Mouse (Mus musculus): ENCODE results near the gene Tmem8. TPM values are rescaled to one million over a fixed set of nuclear protein-coding genes. Genes with fewer than 3 reads are reported as not detected.

The Tmem8 gene
- polyA plus RNA-seq, 1 experiment from 2014 or later = 5.1 TPM

GRCm38 (mm10) chr17:26162736-26163135, 49.6 kb downstream of the Tmem8 start:
- no peak overlapping the region for H3K4me3 ChIP-seq (replicated peaks)
- peaks cover 3% of the 10 kb centered on the region; the same call in 1 of the 2 replicates for H3K4me1 ChIP-seq
- no peak overlapping the region for H3K9ac ChIP-seq
- WGBS = 88% methylated on average over 1 of the region's 1 CpGs
- ATAC-seq (replicated peaks; ENCODE audit: low FRiP score) = no peak
- H3K27me3 ChIP-seq = no peaks in the 10 kb centered on the region
- no peaks in the 10 kb centered on the region for H3K9me3 ChIP-seq (replicated peaks)
- no peak overlapping the region for H3K27ac ChIP-seq
- H3K4me2 ChIP-seq = no peak overlapping the region
- no peaks in the 10 kb centered on the region for H3K36me3 ChIP-seq

GRCm38 (mm10) chr17:26168039-26168438, 54.9 kb downstream of the Tmem8 start:
- ATAC-seq (replicated peaks; ENCODE audit: low FRiP score) = no peak
- H3K4me3 ChIP-seq (replicated peaks) = no peak overlapping the region
- 85% methylated on average over 2 of the region's 2 CpGs for WGBS
- H3K9ac ChIP-seq = no peak overlapping the region
- H3K36me3 ChIP-seq = no peaks in the 10 kb centered on the region
- no peak overlapping the region for H3K4me2 ChIP-seq
- no peak overlapping the region for H3K27ac ChIP-seq
- peaks cover 3% of the 10 kb centered on the region; the same call in 1 of the 2 replicates for H3K4me1 ChIP-seq
- no peaks in the 10 kb centered on the region for H3K27me3 ChIP-seq
- H3K9me3 ChIP-seq (replicated peaks) = no peaks in the 10 kb centered on the region

Other genes with a start within 250 kb of the Tmem8 start
- 54.9 and 55.1 TPM in 2 replicates for gene Mcrip2, start 244.5 kb upstream of the Tmem8 start, polyA plus RNA-seq (2015; fragmentation: Nextera tagmentation; extraction: Ambion mirVana)
- gene Mettl26, start 238.2 kb upstream of the Tmem8 start, polyA plus RNA-seq (2015; fragmentation: Nextera tagmentation; extraction: Ambion mirVana) = 78.7 and 81.5 TPM in 2 replicates
- 0.49 and 0.56 TPM in 2 replicates for gene Wfikkn1, start 232.4 kb upstream of the Tmem8 start, polyA plus RNA-seq (2015; fragmentation: Nextera tagmentation; extraction: Ambion mirVana)
- gene Rab40c, start 193.6 kb upstream of the Tmem8 start, polyA plus RNA-seq (2015; fragmentation: Nextera tagmentation; extraction: Ambion mirVana) = 27.8 and 30.9 TPM in 2 replicates
- 72.2 and 76.4 TPM in 2 replicates for gene Pigq, start 168.4 kb upstream of the Tmem8 start, polyA plus RNA-seq (2015; fragmentation: Nextera tagmentation; extraction: Ambion mirVana)
- gene Nhlrc4, start 168.3 kb upstream of the Tmem8 start, polyA plus RNA-seq (2015; fragmentation: Nextera tagmentation; extraction: Ambion mirVana) = 1.5 TPM in 2 replicates
- 5.4 and 5.7 TPM in 2 replicates for gene A930017K11Rik, start 160.7 kb upstream of the Tmem8 start, polyA plus RNA-seq (2015; fragmentation: Nextera tagmentation; extraction: Ambion mirVana)
- gene Capn15, start 127.5 kb upstream of the Tmem8 start, polyA plus RNA-seq (2015; fragmentation: Nextera tagmentation; extraction: Ambion mirVana) = 22.7 and 31.6 TPM in 2 replicates
- 29.1 and 30.2 TPM in 2 replicates for gene Rab11fip3, start 43.7 kb upstream of the Tmem8 start, polyA plus RNA-seq (2015; fragmentation: Nextera tagmentation; extraction: Ambion mirVana)
- gene Decr2, start 23.0 kb upstream of the Tmem8 start, polyA plus RNA-seq (2015; fragmentation: Nextera tagmentation; extraction: Ambion mirVana) = 42.9 and 45.7 TPM in 2 replicates
- 101 and 103 TPM in 2 replicates for gene Nme4, start 17.7 kb upstream of the Tmem8 start, polyA plus RNA-seq (2015; fragmentation: Nextera tagmentation; extraction: Ambion mirVana)
- 207 and 218 TPM in 2 replicates for gene Mrpl28, start 10.2 kb downstream of the Tmem8 start, polyA plus RNA-seq (2015; fragmentation: Nextera tagmentation; extraction: Ambion mirVana)
- 8.0 and 9.4 TPM in 2 replicates for gene Axin1, start 25.4 kb downstream of the Tmem8 start, polyA plus RNA-seq (2015; fragmentation: Nextera tagmentation; extraction: Ambion mirVana)
- 0.55 and 0.67 TPM in 2 replicates for gene Pdia2, start 85.8 kb downstream of the Tmem8 start, polyA plus RNA-seq (2015; fragmentation: Nextera tagmentation; extraction: Ambion mirVana)
- 9.2 and 9.4 TPM in 2 replicates for gene Rgs11, start 89.7 kb downstream of the Tmem8 start, polyA plus RNA-seq (2015; fragmentation: Nextera tagmentation; extraction: Ambion mirVana)
- gene Arhgdig, start 94.5 kb downstream of the Tmem8 start, polyA plus RNA-seq (2015; fragmentation: Nextera tagmentation; extraction: Ambion mirVana) = 9.0 and 9.3 TPM in 2 replicates
- 49.6 and 52.7 TPM in 2 replicates for gene Fam234a, start 130.9 kb downstream of the Tmem8 start, polyA plus RNA-seq (2015; fragmentation: Nextera tagmentation; extraction: Ambion mirVana)
- 106 and 110 TPM in 2 replicates for gene Luc7l, start 139.6 kb downstream of the Tmem8 start, polyA plus RNA-seq (2015; fragmentation: Nextera tagmentation; extraction: Ambion mirVana)

Data from kidney, embryonic 15.5 days (tissue).